Mouse (Mus musculus) mature B cell (primary cell): ENCODE results near the gene Cmss1.

Experiments
- in situ Hi-C: fragments of 300-500 bp; cut with MboI; formaldehyde crosslinking; loops from 2 replicates; pipeline ENCODE4 v1.14.3; 2019

Gene Cmss1

GRCm38 (mm10) chr16:57478451-57478850 is 128.2 kb downstream of the Cmss1 start:
- in situ Hi-C loops = no loop called here

- in situ Hi-C loops = no loop called here
These were observed 133.1 kb downstream of the Cmss1 start for GRCm38 (mm10) chr16:57473415-57474085.

GRCm38 (mm10) chr16:57471071-57471470 is 135.6 kb downstream of the Cmss1 start:
- in situ Hi-C loops = no loop called here

- in situ Hi-C loops = no loop called here
These were observed 136.3 kb downstream of the Cmss1 start for GRCm38 (mm10) chr16:57470286-57470830.

GRCm38 (mm10) chr16:57469869-57470268 is 136.8 kb downstream of the Cmss1 start:
- in situ Hi-C loops = no loop called here

GRCm38 (mm10) chr16:57469301-57469700 is 137.4 kb downstream of the Cmss1 start:
- in situ Hi-C loops = no loop called here

- in situ Hi-C loops = no loop called here
These were observed 141.2 kb downstream of the Cmss1 start for GRCm38 (mm10) chr16:57465386-57465913.

GRCm38 (mm10) chr16:57456003-57456402 is 150.7 kb downstream of the Cmss1 start:
- in situ Hi-C loops = no loop called here

- in situ Hi-C loops = no loop called here
These were observed 151.1 kb downstream of the Cmss1 start for GRCm38 (mm10) chr16:57455573-57455972.

GRCm38 (mm10) chr16:57454106-57454763 is 152.4 kb downstream of the Cmss1 start:
- in situ Hi-C loops = no loop called here

GRCm38 (mm10) chr16:57453009-57453408 is 153.7 kb downstream of the Cmss1 start:
- in situ Hi-C loops = no loop called here

- in situ Hi-C loops = no loop called here
These were observed 161.3 kb downstream of the Cmss1 start for GRCm38 (mm10) chr16:57445096-57446094.

GRCm38 (mm10) chr16:57440706-57441437 is 165.8 kb downstream of the Cmss1 start:
- in situ Hi-C loops = no loop called here

- in situ Hi-C loops = no loop called here
These were observed 167.5 kb downstream of the Cmss1 start for GRCm38 (mm10) chr16:57439206-57439605.

- in situ Hi-C loops = no loop called here
These were observed 168.4 kb downstream of the Cmss1 start for GRCm38 (mm10) chr16:57438288-57438685.

- in situ Hi-C loops = no loop called here
These were observed 169.0 kb downstream of the Cmss1 start for GRCm38 (mm10) chr16:57437523-57438287.

- in situ Hi-C loops = no loop called here
These were observed 172.0 kb downstream of the Cmss1 start for GRCm38 (mm10) chr16:57434640-57435039.

GRCm38 (mm10) chr16:57433671-57434070 is 173.0 kb downstream of the Cmss1 start:
- in situ Hi-C loops = no loop called here

GRCm38 (mm10) chr16:57433173-57433572 is 173.5 kb downstream of the Cmss1 start:
- in situ Hi-C loops = no loop called here

GRCm38 (mm10) chr16:57431294-57431693 is 175.4 kb downstream of the Cmss1 start:
- in situ Hi-C loops = no loop called here
